Comparison of ENCODE assay signal across 8 mouse cellular contexts in the genomic region with DNA sequence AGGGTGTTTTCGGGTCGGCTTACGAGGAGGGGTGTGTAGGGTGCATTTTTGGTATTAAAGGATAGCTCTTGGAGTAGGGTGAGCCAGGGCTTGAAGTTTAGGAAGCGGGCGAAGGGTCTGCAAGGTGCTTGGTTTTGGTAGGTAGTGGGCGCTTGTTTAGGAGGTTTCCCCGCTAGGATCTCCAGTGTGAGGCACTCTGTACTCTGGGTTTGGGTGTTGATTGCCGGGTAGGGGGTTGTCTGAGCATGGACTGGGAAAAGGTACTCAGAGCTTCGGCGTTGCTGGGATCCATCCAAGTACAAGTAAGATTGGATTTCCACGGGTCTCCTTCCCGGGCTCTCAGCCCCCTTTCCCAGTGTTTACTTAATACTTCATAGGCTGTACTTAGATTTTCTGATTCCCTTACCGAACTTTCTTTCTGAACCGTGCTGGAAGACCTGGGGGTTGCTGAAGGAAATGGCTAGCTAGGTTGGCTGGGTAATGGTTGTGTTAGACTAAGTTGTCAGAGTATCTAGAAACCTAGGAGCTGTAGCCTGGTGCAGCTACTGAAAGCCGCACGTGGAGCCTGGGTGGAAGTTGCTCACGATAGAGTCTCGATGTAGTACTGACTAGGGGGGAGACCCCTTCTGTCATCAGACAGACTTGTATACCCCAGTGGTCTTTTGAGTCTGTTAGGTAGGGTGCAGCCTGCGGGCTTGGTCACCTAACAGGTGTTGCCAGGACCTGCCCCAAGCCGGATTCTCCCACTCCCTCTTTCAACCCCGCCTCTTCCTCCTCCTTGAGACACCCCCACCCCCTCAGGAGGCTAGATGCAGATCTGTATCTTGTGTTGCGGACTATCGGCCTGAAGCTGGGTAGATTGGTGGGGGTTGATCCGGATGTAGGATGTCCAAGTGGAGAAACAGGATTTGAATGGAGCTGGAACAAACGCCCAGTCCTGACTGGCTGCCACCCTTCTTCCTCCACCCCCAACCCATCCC. TPM values are rescaled to one million over a fixed set of nuclear protein-coding genes. Genes with fewer than 3 reads are reported as not detected.
DNase-seq lines count a peak whose midpoint lies in the region; ATAC-seq lines count a peak whose summit lies in the region.

No protein-coding gene starts in this region.

- peak; percentile 35 for ATAC-seq in activated CD4-positive, CD25-positive, alpha-beta regulatory T cell, adult 4 months
- ATAC-seq in heart, embryonic 14.5 days (ENCODE audit: insufficient number of reproducible peaks, insufficient read depth, low FRiP score, low read depth): no peak
- no peak for ATAC-seq in midbrain, embryonic 14.5 days (ENCODE audit: low FRiP score, low TSS enrichment)

- peaks cover 34% of the 10 kb centered on the region for H3K36me3 ChIP-seq in heart, embryonic 14.5 days (ENCODE audit: control insufficient read depth, insufficient read depth, low read length)
- H3K36me3 ChIP-seq in midbrain, embryonic 14.5 days (ENCODE audit: control insufficient read depth, insufficient read depth, low read length): peaks cover 12% of the 10 kb centered on the region; the same call in 1 of the 2 replicates

- H3K9ac ChIP-seq in heart, embryonic 14.5 days (ENCODE audit: low read length): peak overlapping the region; percentile 85
- peak overlapping the region; percentile 54; the same call in 1 of the 2 replicates for H3K9ac ChIP-seq in midbrain, embryonic 14.5 days (replicated peaks; ENCODE audit: low read length)

- H3K4me2 ChIP-seq in heart, embryonic 14.5 days (ENCODE audit: low read length): peak overlapping the region; percentile 89
- H3K4me2 ChIP-seq in midbrain, embryonic 14.5 days (ENCODE audit: low read length): peak overlapping the region; percentile 77

- 4% methylated on average over 25 of the region's 25 CpGs for WGBS in heart, embryonic 14.5 days
- 6% methylated on average over 25 of the region's 25 CpGs for WGBS in midbrain, embryonic 14.5 days

- DNase-seq in adrenal gland, adult 2 months: peak; percentile 60
- DNase-seq in adrenal gland, adult 8-10 months: no peak
- peak; percentile 42 to 73 for DNase-seq in kidney, postnatal 36 days
- DNase-seq in midbrain, embryonic 14.5 days: no peak
- DNase-seq in spleen, adult 18-20 months: no peak
- DNase-seq in frontal cortex, postnatal 14 days (ENCODE audit: low spot score in 2 of 2): no peak

- H3K9me3 ChIP-seq in heart, embryonic 14.5 days (ENCODE audit: control insufficient read depth, low read length): no peaks in the 10 kb centered on the region
- H3K9me3 ChIP-seq in midbrain, embryonic 14.5 days (ENCODE audit: control insufficient read depth, low read length): no peaks in the 10 kb centered on the region

- peak overlapping the region; percentile 61 to 62 for H3K4me3 ChIP-seq in heart, embryonic 14.5 days (ENCODE audit: control insufficient read depth in 1 of 2, insufficient read depth in 1 of 2, low read depth in 1 of 2, low read length in 2 of 2)
- peak overlapping the region; percentile 43 for H3K4me3 ChIP-seq in midbrain, embryonic 14.5 days (replicated peaks; ENCODE audit: low read depth, low read length)

- H3K4me1 ChIP-seq in heart, embryonic 14.5 days (ENCODE audit: control insufficient read depth in 2 of 2, insufficient read depth in 2 of 2, low read length in 2 of 2): peaks cover 25 to 31% of the 10 kb centered on the region in 2 experiments
- peaks cover 9% of the 10 kb centered on the region; the same call in 1 of the 2 replicates for H3K4me1 ChIP-seq in midbrain, embryonic 14.5 days (ENCODE audit: control insufficient read depth, insufficient read depth, low read length)

- H3K27ac ChIP-seq in heart, embryonic 14.5 days (replicated peaks in 1 of 2; ENCODE audit: control insufficient read depth in 1 of 2, insufficient read depth in 1 of 2, low read depth in 2 of 2, low read length in 2 of 2): peak overlapping the region; percentile 62 to 85
- H3K27ac ChIP-seq in midbrain, embryonic 14.5 days (replicated peaks; ENCODE audit: low read depth, low read length): no peak overlapping the region

- no peaks in the 10 kb centered on the region for H3K27me3 ChIP-seq in heart, embryonic 14.5 days (ENCODE audit: control insufficient read depth, insufficient read depth, low read length)
- peaks cover 28% of the 10 kb centered on the region for H3K27me3 ChIP-seq in midbrain, embryonic 14.5 days (ENCODE audit: control insufficient read depth, insufficient read depth, low read length)

RNA-seq across cellular contexts. Expression of a gene that starts 13.3 kb away (rescaled TPM):
- 100 to 1,000 TPM; 560 to 565 TPM for total RNA-seq in adrenal gland, adult 2 months (2021)
- polyA plus RNA-seq in adrenal gland, adult 2 months (2012; rRNA removed): 162 and 415 TPM in 2 replicates
- 100 to 1,000 TPM in 2 of 4 experiments, 10 to 100 TPM in 2; 42.9 to 895 (median 124) TPM for total RNA-seq in adrenal gland, adult 8-10 months (2022)
- polyA plus RNA-seq in activated CD4-positive, CD25-positive, alpha-beta regulatory T cell, adult 4 months (2017; shearing (Covaris generic)): 10 to 100 TPM; 37.5 to 92.8 TPM
- polyA plus RNA-seq in heart, embryonic 14.5 days (2014; fragmentation: Nextera tagmentation; extraction: Ambion mirVana): 6.0 and 6.6 TPM in 2 replicates
- 2.9 and 3.5 TPM in 2 replicates for polyA plus RNA-seq in midbrain, embryonic 14.5 days (2014; fragmentation: Nextera tagmentation; extraction: Ambion mirVana)

RNA-seq across cellular contexts. Expression of a gene that starts 16.7 kb away (rescaled TPM):
- 10 to 100 TPM; 38.6 to 58.8 TPM for total RNA-seq in adrenal gland, adult 2 months (2021)
- polyA plus RNA-seq in adrenal gland, adult 2 months (2012; rRNA removed): 31.9 and 35.4 TPM in 2 replicates
- 10 to 100 TPM; 31.4 to 48.9 (median 37.0) TPM for total RNA-seq in adrenal gland, adult 8-10 months (2022)
- polyA plus RNA-seq in activated CD4-positive, CD25-positive, alpha-beta regulatory T cell, adult 4 months (2017; shearing (Covaris generic)): 10 to 100 TPM; 42.8 to 43.6 TPM
- 49.5 and 50.4 TPM in 2 replicates for polyA plus RNA-seq in heart, embryonic 14.5 days (2014; fragmentation: Nextera tagmentation; extraction: Ambion mirVana)
- polyA plus RNA-seq in midbrain, embryonic 14.5 days (2014; fragmentation: Nextera tagmentation; extraction: Ambion mirVana): 61.2 and 87.4 TPM in 2 replicates

RNA-seq across cellular contexts. Expression of a gene that starts 25.7 kb away (rescaled TPM):
- under 1 TPM; 0.40 to 0.52 TPM for total RNA-seq in adrenal gland, adult 2 months (2021)
- 1.4 and 2.0 TPM in 2 replicates for polyA plus RNA-seq in adrenal gland, adult 2 months (2012; rRNA removed)
- under 1 TPM; 0.49 to 0.91 (median 0.71) TPM for total RNA-seq in adrenal gland, adult 8-10 months (2022)
- polyA plus RNA-seq in activated CD4-positive, CD25-positive, alpha-beta regulatory T cell, adult 4 months (2017; shearing (Covaris generic)): under 1 TPM in 1 of 2 experiments, not detected in 1; 0.38 TPM
- polyA plus RNA-seq in heart, embryonic 14.5 days (2014; fragmentation: Nextera tagmentation; extraction: Ambion mirVana): 0.85 and 1.8 TPM in 2 replicates
- polyA plus RNA-seq in midbrain, embryonic 14.5 days (2014; fragmentation: Nextera tagmentation; extraction: Ambion mirVana): 0.30 and 0.51 TPM in 2 replicates

RNA-seq across cellular contexts. Expression of a gene that starts 43.4 kb away (rescaled TPM):
- 10 to 100 TPM; 16.4 to 21.0 TPM for total RNA-seq in adrenal gland, adult 2 months (2021)
- polyA plus RNA-seq in adrenal gland, adult 2 months (2012; rRNA removed): 53.0 and 60.3 TPM in 2 replicates
- total RNA-seq in adrenal gland, adult 8-10 months (2022): 10 to 100 TPM in 3 of 4 experiments, 1 to 10 TPM in 1; 8.8 to 19.6 (median 17.1) TPM
- polyA plus RNA-seq in activated CD4-positive, CD25-positive, alpha-beta regulatory T cell, adult 4 months (2017; shearing (Covaris generic)): not detected
- polyA plus RNA-seq in heart, embryonic 14.5 days (2014; fragmentation: Nextera tagmentation; extraction: Ambion mirVana): 3.8 and 5.5 TPM in 2 replicates
- polyA plus RNA-seq in midbrain, embryonic 14.5 days (2014; fragmentation: Nextera tagmentation; extraction: Ambion mirVana): 0.93 and 0.97 TPM in 2 replicates

Comparison
In these comparisons a context has a peak if more than half of its experiments do, and no peak if none do; other contexts are left out.
1. DNase-seq: peak in adrenal gland, adult 2 months (single experiment) and kidney, postnatal 36 days (2 of 2); none in adrenal gland, adult 8-10 months (single experiment), midbrain, embryonic 14.5 days (single experiment), spleen, adult 18-20 months (0 of 2) and frontal cortex, postnatal 14 days (0 of 2).